Mouse (Mus musculus) testis, adult 2 months (tissue): ENCODE measurements around the gene Osbpl9. TPM values are rescaled to one million over a fixed set of nuclear protein-coding genes. Genes with fewer than 3 reads are reported as not detected.

ENCODE experiments used
- H3K27ac ChIP-seq: fragments of 200-500 bp; 2 replicates; pipeline ENCODE4 v1.5.1; 2012; ENCODE audit warnings: low read depth, low read length; ENCODE audit not compliant: control insufficient read depth, insufficient read depth
- H3K27me3 ChIP-seq: fragments of 200-500 bp; 2 replicates; pipeline ENCODE4 v1.6.1; 2012; ENCODE audit warnings: mild to moderate bottlenecking, low read length, moderate library complexity; ENCODE audit not compliant: control insufficient read depth, insufficient read depth
- H3K36me3 ChIP-seq: fragments of 200-500 bp; 2 replicates; pipeline ENCODE4 v1.6.1; 2012; ENCODE audit warnings: mild to moderate bottlenecking, low read length; ENCODE audit not compliant: control insufficient read depth, insufficient read depth
- H3K4me1 ChIP-seq: fragments of 200-500 bp; 2 replicates; pipeline ENCODE4 v1.6.1; 2012; ENCODE audit warnings: low read length; ENCODE audit not compliant: control insufficient read depth, insufficient read depth
- H3K4me3 ChIP-seq: fragments of 200-500 bp; 2 replicates; pipeline ENCODE4 v1.5.1; 2012; ENCODE audit warnings: low read depth, mild to moderate bottlenecking, low read length, moderate library complexity, mixed read lengths; ENCODE audit not compliant: control insufficient read depth
- CTCF ChIP-seq: fragments of 200-500 bp; IDR thresholded peaks from 2 replicates; pipeline ENCODE4 v1.5.1; 2012; ENCODE audit warnings: low read depth, mild to moderate bottlenecking, inconsistent platforms, low read length, moderate library complexity; ENCODE audit not compliant: control insufficient read depth, insufficient read depth, insufficient replicate concordance
- POLR2A ChIP-seq: fragments of 200-500 bp; IDR thresholded peaks from 2 replicates; pipeline ENCODE4 v1.6.1; 2012; ENCODE audit warnings: low read depth, mild to moderate bottlenecking, inconsistent platforms, low read length, moderate library complexity; ENCODE audit not compliant: control insufficient read depth
- polyA plus RNA-seq: library from polyadenylated mRNA; depleted of rRNA; stranded (reverse); fragments of >200 nt; gene quantifications from 2 replicates; pipeline ENCODE4 v1.2.3, GENCODE M21; 2012

The Osbpl9 gene
- polyA plus RNA-seq, 1 experiment: 100 TPM

DNA sequence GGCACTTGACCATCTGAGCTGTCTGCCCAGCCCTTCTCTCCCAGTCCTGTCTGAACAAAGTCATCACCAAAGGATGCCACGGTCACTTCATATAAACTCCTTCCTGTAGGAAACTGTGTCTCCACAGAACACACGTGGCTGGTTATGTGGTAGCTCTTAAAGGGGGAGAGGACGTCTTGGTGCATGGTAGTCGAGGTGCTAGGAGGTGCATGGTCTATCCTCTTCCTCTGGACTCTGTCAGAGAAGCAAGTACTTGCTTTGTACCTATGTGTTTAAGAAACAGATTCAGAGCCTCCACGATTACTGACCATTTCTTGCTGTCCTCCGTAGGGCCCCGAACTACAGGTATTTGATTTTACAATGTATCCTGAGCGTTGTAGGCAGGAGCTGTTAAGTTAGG, 144.4 kb downstream of the Osbpl9 start:
- Histone ChIP-seq H3K27ac (no peak overlapping the region), H3K4me3 (no peak overlapping the region), H3K36me3 (no peaks in the 10 kb centered on the region), H3K27me3 (no peaks in the 10 kb centered on the region), H3K4me1 (no peaks in the 10 kb centered on the region)
- TF ChIP-seq POLR2A: no peak
- no peak for TF ChIP-seq CTCF

DNA sequence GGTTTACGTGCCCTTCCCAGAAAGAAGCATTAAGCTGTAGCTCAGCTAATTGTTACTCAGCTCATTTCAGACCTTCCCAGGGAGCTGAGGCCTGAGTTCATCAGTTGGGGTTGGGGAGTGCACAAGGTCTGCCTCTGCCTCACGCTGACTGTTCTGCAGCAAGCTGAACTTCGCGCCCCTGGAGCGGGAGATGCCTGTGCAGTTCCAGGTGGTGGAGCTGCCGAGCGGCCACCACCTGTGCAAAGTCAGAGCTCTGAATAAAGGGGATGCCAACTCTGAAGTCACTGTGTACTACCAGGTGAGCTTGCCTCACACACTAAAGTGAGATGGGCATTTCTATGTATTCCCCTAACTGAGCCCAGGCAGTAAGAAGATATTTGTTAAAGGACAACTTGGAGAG, 145.7 kb downstream of the Osbpl9 start:
- no peaks in the 10 kb centered on the region for H3K4me1 ChIP-seq
- no peaks in the 10 kb centered on the region for H3K27me3 ChIP-seq
- no peaks in the 10 kb centered on the region for H3K36me3 ChIP-seq
- no peak overlapping the region for H3K27ac ChIP-seq
- H3K4me3 ChIP-seq: no peak overlapping the region
- no peak for TF ChIP-seq CTCF
- TF ChIP-seq POLR2A: no peak

DNA sequence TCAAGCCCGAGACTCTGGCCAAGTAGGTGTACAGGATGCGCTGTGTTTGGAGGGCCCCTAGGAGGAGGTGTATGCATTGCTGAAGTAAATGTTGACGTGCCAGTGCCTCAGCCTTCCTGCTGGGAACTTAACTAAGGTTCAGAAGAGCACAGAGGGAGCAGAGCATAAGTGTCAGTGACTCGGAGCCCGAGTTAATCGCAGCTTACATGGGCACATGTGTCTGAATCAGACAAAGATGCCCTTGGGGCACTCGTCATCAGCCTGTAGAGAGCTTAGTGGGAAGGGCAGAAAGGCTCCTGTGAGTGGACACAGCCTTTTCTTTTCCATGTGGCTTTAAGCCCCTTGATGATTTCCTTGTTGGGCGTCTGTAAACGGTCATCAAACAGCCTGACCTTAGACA, 148.1 kb downstream of the Osbpl9 start:
- Histone ChIP-seq H3K4me3 (no peak overlapping the region), H3K27me3 (no peaks in the 10 kb centered on the region), H3K27ac (no peak overlapping the region), H3K36me3 (no peaks in the 10 kb centered on the region; the same call in 1 of the 2 replicates), H3K4me1 (no peaks in the 10 kb centered on the region)
- TF ChIP-seq CTCF (no peak), POLR2A (no peak)

DNA sequence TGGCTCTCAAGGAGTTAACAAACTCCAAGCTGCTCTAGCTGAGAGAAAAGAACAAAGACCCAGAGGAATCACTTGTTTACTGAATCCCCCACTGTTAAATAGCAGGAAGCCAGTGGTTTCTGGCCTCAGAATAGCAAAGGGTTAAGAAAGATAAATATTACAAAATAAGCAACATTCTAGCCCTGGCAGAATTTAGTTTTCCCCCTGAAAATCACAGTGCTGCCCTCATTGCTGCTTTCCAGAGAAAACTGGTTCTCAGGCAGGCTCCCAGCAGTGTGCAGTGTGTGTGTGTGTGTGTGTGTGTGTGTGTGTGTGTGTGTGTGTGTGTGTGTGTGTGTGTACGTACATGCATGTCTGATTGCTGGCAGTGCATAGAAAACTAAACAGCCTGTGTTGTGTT, 149.8 kb downstream of the Osbpl9 start:
- H3K4me1 ChIP-seq: no peaks in the 10 kb centered on the region
- TF ChIP-seq POLR2A (no peak), CTCF (no peak)
- no peak overlapping the region for H3K4me3 ChIP-seq
- H3K27ac ChIP-seq: no peak overlapping the region
- no peaks in the 10 kb centered on the region; the same call in 1 of the 2 replicates for H3K36me3 ChIP-seq
- H3K27me3 ChIP-seq: no peaks in the 10 kb centered on the region

DNA sequence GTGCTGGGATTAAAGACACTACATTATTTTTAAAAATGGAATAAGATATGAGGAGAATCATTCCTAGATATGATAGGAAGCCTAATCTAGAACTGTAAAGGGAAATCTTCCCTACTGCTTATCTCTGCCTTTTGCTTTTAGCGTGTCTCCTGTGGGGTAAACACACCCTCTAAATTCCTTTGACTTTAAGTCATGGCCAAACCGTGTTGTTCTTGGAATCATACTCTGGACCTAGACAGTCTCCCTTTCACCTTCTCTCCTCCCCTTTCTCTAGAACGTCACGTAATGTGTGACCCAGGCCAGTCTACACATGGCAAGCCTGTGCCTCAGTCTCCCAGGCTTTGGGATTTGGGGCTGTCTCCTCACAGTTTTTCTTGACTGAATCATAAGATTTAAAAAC, 153.8 kb downstream of the Osbpl9 start:
- H3K27ac ChIP-seq: no peak overlapping the region
- H3K36me3 ChIP-seq: no peaks in the 10 kb centered on the region; the same call in 1 of the 2 replicates
- H3K4me1 ChIP-seq: no peaks in the 10 kb centered on the region
- no peak for TF ChIP-seq CTCF
- no peak overlapping the region for H3K4me3 ChIP-seq
- no peaks in the 10 kb centered on the region for H3K27me3 ChIP-seq

DNA sequence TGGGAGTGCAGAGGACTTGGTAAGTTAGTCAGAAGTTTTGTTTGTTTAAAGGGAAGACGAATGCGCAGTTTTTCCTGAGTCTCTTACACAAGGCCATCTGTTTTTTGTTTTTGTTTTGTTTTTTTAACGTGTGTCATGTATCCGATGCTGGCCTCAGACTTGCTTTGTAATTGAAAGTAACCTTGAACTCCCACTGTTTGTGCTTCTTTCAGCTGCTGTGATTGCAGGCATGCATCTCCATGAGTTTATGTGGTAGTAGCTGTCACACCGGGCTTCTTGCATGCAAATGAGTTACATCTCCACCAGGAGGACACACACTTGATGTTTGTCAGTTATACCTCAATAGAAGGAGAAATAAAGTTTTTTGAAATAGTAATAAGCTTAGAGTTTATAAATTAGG, 158.3 kb downstream of the Osbpl9 start:
- Histone ChIP-seq H3K4me3 (no peak overlapping the region), H3K36me3 (no peaks in the 10 kb centered on the region; the same call in none of the 2 replicates), H3K4me1 (no peaks in the 10 kb centered on the region), H3K27ac (no peak overlapping the region), H3K27me3 (no peaks in the 10 kb centered on the region)
- TF ChIP-seq POLR2A: no peak

DNA sequence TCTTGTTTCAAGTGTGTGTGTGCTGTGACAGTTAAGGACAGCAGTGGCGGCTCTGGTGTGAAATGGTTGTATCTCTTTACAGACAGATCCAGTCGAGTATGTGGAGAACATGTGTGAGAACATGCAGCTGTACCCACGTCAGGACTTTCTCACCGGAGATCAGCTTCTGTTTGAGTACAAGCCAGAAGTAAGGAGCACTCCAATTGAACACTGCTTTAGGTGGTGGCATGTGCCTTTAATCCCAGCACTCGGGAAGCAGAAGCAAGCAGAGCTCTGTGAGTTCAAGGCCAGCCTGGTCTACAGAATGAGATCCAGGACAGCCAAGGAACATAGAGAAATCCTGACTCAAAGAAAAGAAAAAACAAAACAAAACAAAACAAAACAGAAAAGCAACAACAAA, 158.8 kb downstream of the Osbpl9 start:
- Histone ChIP-seq H3K27ac (no peak overlapping the region), H3K4me3 (no peak overlapping the region), H3K4me1 (no peaks in the 10 kb centered on the region), H3K27me3 (no peaks in the 10 kb centered on the region), H3K36me3 (no peaks in the 10 kb centered on the region; the same call in none of the 2 replicates)
- no peak for TF ChIP-seq CTCF
- TF ChIP-seq POLR2A: no peak

DNA sequence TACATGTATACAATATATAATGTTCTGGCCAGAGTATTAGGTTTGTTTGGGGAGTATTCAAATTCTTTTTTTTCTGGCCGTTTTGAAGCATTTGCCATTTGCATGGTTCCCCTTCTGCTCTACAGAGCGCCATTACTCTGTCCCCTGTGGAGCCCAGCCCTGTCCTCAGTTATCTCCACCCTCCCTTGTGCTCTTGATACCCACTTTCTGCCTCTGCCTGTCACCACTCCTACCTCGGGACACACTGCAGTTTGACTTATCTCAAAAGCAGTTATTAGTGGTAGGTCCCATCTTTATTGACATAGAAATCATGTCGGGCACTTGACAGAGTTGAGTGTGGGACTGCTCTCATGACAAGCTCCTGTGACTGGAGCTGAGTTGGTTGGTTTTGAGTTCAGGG, 159.3 kb downstream of the Osbpl9 start:
- H3K4me1 ChIP-seq: no peaks in the 10 kb centered on the region
- no peak overlapping the region for H3K27ac ChIP-seq
- H3K27me3 ChIP-seq: no peaks in the 10 kb centered on the region
- no peaks in the 10 kb centered on the region; the same call in none of the 2 replicates for H3K36me3 ChIP-seq
- TF ChIP-seq CTCF (no peak), POLR2A (no peak)
- H3K4me3 ChIP-seq: no peak overlapping the region
